Mouse (Mus musculus): ENCODE measurements around the gene Anks6. TPM values are rescaled to one million over a fixed set of nuclear protein-coding genes. Genes with fewer than 3 reads are reported as not detected.

Gene Anks6
- polyA plus RNA-seq (2015; fragmentation: Nextera tagmentation; extraction: Ambion mirVana): 4.0 and 5.5 TPM in 2 replicates

DNA sequence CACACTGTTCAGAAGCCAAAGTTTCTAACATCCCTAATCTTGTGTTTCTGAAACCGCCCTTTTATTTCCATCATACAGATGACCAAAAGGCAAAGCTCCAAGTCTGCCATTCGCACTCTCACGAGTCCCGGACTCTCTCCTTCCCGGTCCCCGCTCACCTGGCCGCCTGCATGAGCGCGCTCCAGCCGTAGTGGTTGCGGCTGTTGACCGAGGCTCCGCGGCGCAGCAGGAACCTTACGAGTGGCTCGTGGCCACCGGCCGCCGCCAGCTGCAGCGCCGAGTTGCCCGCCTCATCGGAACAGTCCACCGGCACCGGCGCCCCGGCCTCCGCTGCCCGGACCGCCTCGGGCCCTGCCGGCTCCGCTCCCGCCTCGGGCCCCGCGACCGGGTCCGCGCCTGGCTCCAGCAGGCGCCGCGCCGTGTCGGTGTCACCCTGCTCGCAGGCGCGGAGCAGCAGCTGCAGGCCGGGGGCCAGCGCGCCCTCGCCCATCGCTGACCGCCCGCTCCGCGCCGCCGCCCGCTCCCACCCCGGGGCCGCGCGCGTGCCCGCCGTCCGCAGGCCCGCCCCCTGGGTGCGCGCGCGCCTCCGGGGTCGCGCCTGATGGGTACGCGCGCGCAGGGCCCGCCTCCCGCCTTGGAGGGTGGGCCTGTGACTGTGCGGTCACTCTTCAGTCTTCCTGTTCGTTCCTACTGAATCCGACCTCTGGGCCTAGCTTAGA lies at the start of gene Anks6:
TSS of gene Anks6 (minus strand) at position 637 of the 719 bp plus-strand sequence.
- Histone ChIP-seq H3K36me3 (no peaks in the 10 kb centered on the region), H3K9me3 (replicated peaks) (no peaks in the 10 kb centered on the region), H3K4me3 (replicated peaks) (peak within 1 kb of the TSS; percentile 75), H3K27ac (replicated peaks) (peak within 1 kb of the TSS; percentile 71), H3K27me3 (no peaks in the 10 kb centered on the region), H3K9ac (peak within 1 kb of the TSS; percentile 83), H3K4me2 (replicated peaks) (peak within 1 kb of the TSS; percentile 80), H3K4me1 (peaks cover 4% of the 10 kb centered on the region; the same call in 1 of the 2 replicates)
- WGBS: under 1% methylated on average over 64 of the region's 86 CpGs
- peak; percentile 87 for ATAC-seq (ENCODE audit: insufficient number of reproducible peaks, low FRiP score, low TSS enrichment, low read depth)

DNA sequence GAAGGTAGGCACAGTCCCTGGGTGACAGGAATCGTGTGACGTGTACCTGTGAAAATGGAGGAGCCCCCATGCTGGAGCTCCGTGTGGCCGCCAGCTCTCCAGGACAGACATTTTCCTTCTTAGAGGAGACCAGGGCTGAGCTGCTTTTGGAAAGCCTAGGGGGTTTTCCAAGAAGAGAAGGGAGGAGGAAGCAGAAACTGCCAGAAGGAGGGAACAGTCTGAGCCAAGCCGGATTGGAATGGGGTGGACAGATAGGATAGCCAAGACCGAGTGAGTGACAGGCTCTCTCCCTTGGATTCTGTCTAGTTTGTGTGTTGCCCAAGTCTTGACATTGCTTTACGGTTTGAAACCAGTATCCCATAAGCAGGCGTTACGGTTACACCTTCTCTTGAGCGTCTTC lies 46.3 kb upstream of the Anks6 start:
- no peak overlapping the region for H3K4me3 ChIP-seq (replicated peaks)
- no peak overlapping the region for H3K9ac ChIP-seq
- H3K27ac ChIP-seq (replicated peaks): no peak overlapping the region
- 91% methylated on average over 10 of the region's 10 CpGs for WGBS
- no peaks in the 10 kb centered on the region for H3K36me3 ChIP-seq
- H3K9me3 ChIP-seq (replicated peaks): no peaks in the 10 kb centered on the region
- no peak overlapping the region for H3K4me2 ChIP-seq (replicated peaks)
- H3K4me1 ChIP-seq: no peaks in the 10 kb centered on the region
- no peaks in the 10 kb centered on the region for H3K27me3 ChIP-seq
- no peak for ATAC-seq (ENCODE audit: insufficient number of reproducible peaks, low FRiP score, low TSS enrichment, low read depth)

DNA sequence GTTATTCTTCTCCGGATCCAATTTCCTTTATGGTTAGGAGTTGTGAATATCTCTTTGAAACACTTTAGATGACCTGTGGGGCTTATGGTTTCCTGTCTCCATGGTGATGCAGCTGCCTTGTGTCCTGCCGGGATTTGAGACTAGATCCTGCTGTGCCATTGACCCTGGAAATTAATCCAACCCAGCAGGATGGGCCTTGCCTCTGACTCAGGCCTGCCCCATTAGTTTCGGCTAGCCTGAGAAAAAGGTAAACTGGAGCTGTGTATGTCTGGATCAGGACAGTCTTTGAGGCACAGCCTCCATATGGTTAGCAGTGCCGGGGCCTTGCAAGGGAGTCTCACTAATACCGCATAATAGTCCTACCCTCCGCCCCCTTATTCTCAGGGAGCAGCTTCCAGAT lies 36.4 kb upstream of the Anks6 start:
- H3K36me3 ChIP-seq: no peaks in the 10 kb centered on the region
- peaks cover 34% of the 10 kb centered on the region for H3K27me3 ChIP-seq
- H3K4me1 ChIP-seq: peaks cover 14% of the 10 kb centered on the region
- H3K4me2 ChIP-seq (replicated peaks): no peak overlapping the region
- no peaks in the 10 kb centered on the region for H3K9me3 ChIP-seq (replicated peaks)
- no peak for ATAC-seq (ENCODE audit: insufficient number of reproducible peaks, low FRiP score, low TSS enrichment, low read depth)
- no peak overlapping the region for H3K27ac ChIP-seq (replicated peaks)
- 38% methylated on average over 6 of the region's 6 CpGs for WGBS
- H3K9ac ChIP-seq: no peak overlapping the region
- H3K4me3 ChIP-seq (replicated peaks): no peak overlapping the region

DNA sequence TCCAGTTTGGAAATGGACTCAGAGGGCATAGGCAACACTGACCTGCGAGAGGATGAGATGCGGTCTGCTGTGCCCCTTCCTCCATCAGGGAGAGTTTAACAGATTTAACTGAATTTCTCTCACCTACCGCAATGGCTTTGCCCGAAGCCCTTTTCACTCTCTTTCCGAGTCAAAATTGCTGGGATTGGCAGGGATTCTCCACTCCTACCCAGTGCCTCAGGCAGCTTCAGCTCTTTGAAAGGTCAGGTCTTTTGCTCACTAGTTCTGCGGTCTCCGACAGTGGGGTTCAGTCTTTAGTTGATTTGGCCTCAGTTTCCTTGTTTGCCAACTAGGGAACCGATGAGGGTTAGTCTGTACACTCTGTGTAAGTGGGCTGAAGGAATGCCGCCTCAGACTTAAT lies 35.9 kb upstream of the Anks6 start:
- peaks cover 34% of the 10 kb centered on the region for H3K27me3 ChIP-seq
- no peak overlapping the region for H3K9ac ChIP-seq
- H3K4me2 ChIP-seq (replicated peaks): 0 out of 2 replicates have a peak overlapping the region, but pooled peaks have one; percentile 100
- no peak for ATAC-seq (ENCODE audit: insufficient number of reproducible peaks, low FRiP score, low TSS enrichment, low read depth)
- 38% methylated on average over 9 of the region's 9 CpGs for WGBS
- H3K4me3 ChIP-seq (replicated peaks): no peak overlapping the region
- H3K27ac ChIP-seq (replicated peaks): no peak overlapping the region
- H3K9me3 ChIP-seq (replicated peaks): no peaks in the 10 kb centered on the region
- no peaks in the 10 kb centered on the region for H3K36me3 ChIP-seq
- peaks cover 14% of the 10 kb centered on the region for H3K4me1 ChIP-seq

DNA sequence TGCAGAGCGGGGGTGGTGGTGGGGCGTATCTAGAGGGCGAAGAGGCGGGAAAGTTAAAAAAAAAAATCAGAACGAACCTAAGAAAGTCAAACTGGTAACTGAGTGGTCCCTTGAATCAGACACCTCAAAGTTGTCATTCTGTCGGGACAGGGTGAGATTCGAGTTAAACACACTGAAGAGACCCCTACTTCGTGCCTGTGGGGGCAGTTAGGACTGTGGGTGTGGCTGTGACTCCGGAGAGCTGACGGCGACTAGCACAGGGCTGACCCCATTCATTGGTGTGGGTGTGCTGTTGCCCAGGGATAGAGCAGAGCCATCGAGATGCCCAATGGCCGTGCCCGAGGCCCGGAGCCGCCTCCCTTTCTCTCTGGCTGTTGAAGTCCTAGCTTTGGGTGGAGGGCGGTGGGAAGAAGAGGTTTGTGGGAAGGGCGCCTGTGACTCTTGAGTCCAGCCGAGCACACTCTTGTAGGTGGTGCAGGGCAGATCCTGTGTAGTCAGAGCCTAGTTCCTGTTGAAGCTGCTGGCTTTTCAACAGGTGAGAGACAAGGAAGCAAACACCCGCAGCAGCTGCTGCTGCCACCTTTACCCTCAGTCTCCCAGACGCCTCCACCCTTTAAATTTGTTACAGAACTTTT lies 35.3 kb upstream of the Anks6 start:
- 3% methylated on average over 21 of the region's 21 CpGs for WGBS
- H3K4me3 ChIP-seq (replicated peaks): peak overlapping the region; percentile 63
- ATAC-seq (ENCODE audit: insufficient number of reproducible peaks, low FRiP score, low TSS enrichment, low read depth): no peak
- peaks cover 14% of the 10 kb centered on the region for H3K4me1 ChIP-seq
- H3K27me3 ChIP-seq: peaks cover 34% of the 10 kb centered on the region
- no peak overlapping the region for H3K27ac ChIP-seq (replicated peaks)
- H3K4me2 ChIP-seq (replicated peaks): peak overlapping the region; percentile 100
- H3K36me3 ChIP-seq: no peaks in the 10 kb centered on the region
- H3K9ac ChIP-seq: peak overlapping the region; percentile 37; the same call in 1 of the 2 replicates
- H3K9me3 ChIP-seq (replicated peaks): no peaks in the 10 kb centered on the region

DNA sequence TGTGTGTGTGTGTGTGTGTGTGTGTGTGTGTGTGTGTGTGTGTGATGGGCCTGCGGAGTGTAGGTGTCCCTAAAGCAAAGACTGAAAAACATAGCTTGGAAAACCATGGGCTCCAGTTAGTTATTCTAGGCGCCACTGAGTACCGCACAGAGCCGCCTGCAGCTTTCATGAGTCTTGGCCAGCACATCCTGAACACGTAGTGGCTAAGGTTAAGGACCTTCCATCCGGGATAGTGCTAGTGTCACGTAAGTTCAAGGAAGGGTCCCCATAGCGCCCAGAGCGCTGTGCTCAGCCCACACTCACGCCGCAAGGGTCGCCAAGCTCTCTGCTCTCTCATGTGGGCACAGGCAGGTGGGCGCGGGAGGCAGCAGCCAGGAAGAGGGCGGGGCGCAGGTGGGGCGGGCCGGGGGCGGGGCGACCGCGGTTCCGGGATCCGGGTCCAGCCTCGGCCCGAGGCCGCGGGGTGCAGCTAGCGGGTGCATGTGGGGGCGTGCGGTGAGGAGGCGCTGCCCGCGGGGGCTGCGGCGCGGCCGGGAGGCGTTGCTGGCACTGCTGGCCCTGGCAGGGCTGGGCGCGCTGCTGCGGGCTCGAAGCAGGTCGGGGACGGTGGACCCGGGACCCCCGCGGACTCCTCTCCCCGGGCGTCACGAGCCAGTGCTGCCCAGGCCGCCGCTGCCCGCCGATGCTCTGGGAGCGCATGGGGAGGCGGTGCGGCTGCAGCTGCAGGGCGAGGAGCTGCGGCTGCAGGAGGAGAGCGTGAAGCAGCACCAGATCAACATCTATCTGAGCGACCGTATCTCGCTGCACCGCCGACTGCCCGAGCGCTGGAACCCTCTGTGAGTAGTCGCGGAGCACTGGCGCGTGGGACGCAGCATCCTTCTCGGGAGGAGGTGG lies 34.5 kb upstream of the Anks6 start, which contains the start of gene Galnt12:
TSS of gene Galnt12 (plus strand) at position 417 of the 894 bp plus-strand sequence.
- H3K9me3 ChIP-seq (replicated peaks): no peaks in the 10 kb centered on the region
- H3K4me3 ChIP-seq (replicated peaks): peak within 1 kb of the TSS; percentile 63
- peaks cover 14% of the 10 kb centered on the region for H3K4me1 ChIP-seq
- H3K9ac ChIP-seq: peak within 1 kb of the TSS; percentile 37; the same call in 1 of the 2 replicates
- peak; percentile 54 for ATAC-seq (ENCODE audit: insufficient number of reproducible peaks, low FRiP score, low TSS enrichment, low read depth)
- no peaks in the 10 kb centered on the region for H3K36me3 ChIP-seq
- under 1% methylated on average over 73 of the region's 74 CpGs for WGBS
- peaks cover 34% of the 10 kb centered on the region for H3K27me3 ChIP-seq
- no peak within 1 kb of the TSS for H3K27ac ChIP-seq (replicated peaks)
- peak within 1 kb of the TSS; percentile 100 for H3K4me2 ChIP-seq (replicated peaks)

DNA sequence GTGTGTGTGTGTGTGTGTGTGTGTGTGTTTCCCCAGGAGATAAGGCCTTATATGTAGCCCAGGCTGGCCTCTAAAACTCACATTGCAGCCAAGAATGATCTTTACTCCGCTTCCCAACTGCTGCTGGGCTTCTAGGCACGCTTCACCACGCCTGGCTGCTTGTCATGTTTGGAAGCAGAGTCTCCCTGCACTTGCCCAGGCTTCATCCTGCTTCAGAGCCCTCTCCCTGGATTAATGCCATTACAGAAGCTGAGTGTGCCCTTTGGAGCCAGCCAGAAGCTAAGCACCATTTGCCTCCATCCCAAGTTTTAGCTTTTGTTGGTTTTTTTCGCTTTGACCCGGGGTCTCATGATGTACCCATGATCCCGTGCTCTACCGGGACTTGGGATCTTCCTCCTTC lies 31.4 kb upstream of the Anks6 start:
- 84% methylated on average over 7 of the region's 7 CpGs for WGBS
- Histone ChIP-seq H3K4me3 (replicated peaks) (no peak overlapping the region), H3K27ac (replicated peaks) (no peak overlapping the region), H3K27me3 (peaks cover 27% of the 10 kb centered on the region), H3K9ac (no peak overlapping the region), H3K4me2 (replicated peaks) (no peak overlapping the region), H3K4me1 (peaks cover 14% of the 10 kb centered on the region), H3K36me3 (no peaks in the 10 kb centered on the region), H3K9me3 (replicated peaks) (no peaks in the 10 kb centered on the region)
- ATAC-seq (ENCODE audit: insufficient number of reproducible peaks, low FRiP score, low TSS enrichment, low read depth): no peak

DNA sequence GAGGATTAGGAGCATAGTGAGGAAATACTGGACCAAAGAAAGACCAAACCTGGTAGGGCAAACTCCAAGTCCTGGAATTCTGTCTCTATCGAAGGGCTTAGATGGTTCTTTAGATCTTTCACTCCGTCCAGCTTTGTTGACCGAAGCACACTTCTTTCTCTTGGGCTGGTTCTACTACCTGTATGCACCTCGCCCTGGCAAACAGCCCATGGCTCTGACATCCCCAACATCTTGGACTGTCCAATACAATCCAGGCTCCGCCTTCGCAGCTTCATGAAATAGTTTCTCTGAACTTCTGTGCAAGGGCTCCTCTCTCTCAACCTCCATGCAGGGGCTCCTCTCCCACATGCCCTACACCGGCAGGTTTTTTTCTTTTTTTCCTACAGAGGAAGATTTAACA lies 26.6 kb upstream of the Anks6 start:
- 0 out of 2 replicates have a peak, but pooled peaks cover 2% of the 10 kb centered on the region for H3K27me3 ChIP-seq
- no peak overlapping the region for H3K27ac ChIP-seq (replicated peaks)
- no peak overlapping the region for H3K4me3 ChIP-seq (replicated peaks)
- ATAC-seq (ENCODE audit: insufficient number of reproducible peaks, low FRiP score, low TSS enrichment, low read depth): no peak
- WGBS: 86% methylated on average over 7 of the region's 7 CpGs
- no peaks in the 10 kb centered on the region for H3K4me1 ChIP-seq
- no peaks in the 10 kb centered on the region for H3K9me3 ChIP-seq (replicated peaks)
- no peak overlapping the region for H3K9ac ChIP-seq
- no peak overlapping the region for H3K4me2 ChIP-seq (replicated peaks)
- no peaks in the 10 kb centered on the region for H3K36me3 ChIP-seq

DNA sequence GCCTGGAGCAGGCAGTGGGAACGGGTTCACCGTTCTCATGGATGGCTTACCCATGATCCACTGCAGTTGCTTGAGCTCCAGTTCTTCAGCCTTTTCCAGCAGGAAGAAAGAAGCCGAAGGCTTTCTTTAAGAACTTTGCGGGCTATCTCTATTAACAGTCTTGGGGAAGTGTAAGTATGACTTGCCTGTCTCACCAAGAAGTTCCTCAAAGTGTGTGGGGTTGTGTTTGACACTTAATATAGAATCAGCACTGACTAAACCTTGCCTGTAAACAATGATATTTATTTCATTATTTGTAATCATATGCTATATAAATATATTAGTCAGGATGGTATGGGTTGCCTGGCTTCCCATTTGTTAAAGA lies 23.4 kb upstream of the Anks6 start:
- Histone ChIP-seq H3K36me3 (no peaks in the 10 kb centered on the region), H3K9ac (no peak overlapping the region), H3K9me3 (replicated peaks) (no peaks in the 10 kb centered on the region), H3K4me1 (no peaks in the 10 kb centered on the region), H3K27ac (replicated peaks) (no peak overlapping the region), H3K4me3 (replicated peaks) (no peak overlapping the region), H3K27me3 (0 out of 2 replicates have a peak, but pooled peaks cover 2% of the 10 kb centered on the region), H3K4me2 (replicated peaks) (no peak overlapping the region)
- WGBS: 95% methylated on average over 4 of the region's 4 CpGs
- ATAC-seq (ENCODE audit: insufficient number of reproducible peaks, low FRiP score, low TSS enrichment, low read depth): no peak

DNA sequence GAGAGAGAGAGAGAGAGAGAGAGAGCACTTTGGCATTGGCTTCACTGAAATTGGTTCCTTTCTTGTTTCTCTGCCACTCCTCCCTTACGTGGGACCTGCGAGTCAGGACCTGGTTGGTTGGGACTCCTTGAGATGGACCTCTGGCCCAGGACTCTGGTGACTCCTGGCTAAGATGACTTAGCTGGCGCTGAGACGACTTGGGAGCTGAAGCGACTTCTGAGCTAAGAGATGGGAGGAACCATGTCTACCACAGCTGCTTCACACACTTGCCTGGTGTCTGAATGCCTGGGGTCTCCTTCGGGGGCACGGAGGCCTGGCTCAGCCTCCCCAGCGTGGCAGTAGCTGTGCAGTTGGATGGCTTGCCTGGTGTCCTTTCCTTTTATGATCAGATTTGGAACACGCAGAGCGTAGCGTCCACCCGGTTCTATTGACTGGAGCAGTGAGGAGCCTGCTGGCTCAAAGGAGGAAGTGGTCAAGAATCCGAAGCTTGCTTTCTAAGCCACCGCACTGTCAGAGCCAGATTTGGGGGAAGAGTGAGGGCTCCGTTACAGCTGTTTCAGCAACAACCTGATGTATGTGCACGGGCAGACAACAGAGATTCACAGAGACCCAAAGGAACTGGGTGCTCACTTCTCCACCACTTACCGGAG lies 22.9 kb upstream of the Anks6 start:
- Histone ChIP-seq H3K4me3 (replicated peaks) (no peak overlapping the region), H3K4me2 (replicated peaks) (no peak overlapping the region), H3K27me3 (0 out of 2 replicates have a peak, but pooled peaks cover 2% of the 10 kb centered on the region), H3K9me3 (replicated peaks) (no peaks in the 10 kb centered on the region), H3K27ac (replicated peaks) (no peak overlapping the region), H3K9ac (no peak overlapping the region), H3K36me3 (no peaks in the 10 kb centered on the region), H3K4me1 (no peaks in the 10 kb centered on the region)
- WGBS: 89% methylated on average over 17 of the region's 17 CpGs
- ATAC-seq (ENCODE audit: insufficient number of reproducible peaks, low FRiP score, low TSS enrichment, low read depth): no peak

All from embryonic facial prominence, embryonic 15.5 days (tissue).